Mouse (Mus musculus) midbrain, embryonic 11.5 days (tissue): Measurements from ENCODE around the gene Tssk6. TPM values are rescaled to one million over a fixed set of nuclear protein-coding genes. Genes with fewer than 3 reads are reported as not detected.

Source experiments
- ATAC-seq: fragments of 200-750 bp; cut with Nextera tagmentation; 2 replicates; pipeline ENCODE4 v1.8.0; 2017; ENCODE audit warnings: moderate TSS enrichment, moderate library complexity; ENCODE audit not compliant: low FRiP score
- DNase-seq: peaks from one replicate; pipeline ENCODE4 v3.0.0; 2015; ENCODE audit warnings: low spot score; ENCODE audit errors: missing footprints
- H3K27ac ChIP-seq: fragments of 300-500 bp; sonication (generic); 2 replicates; pipeline ENCODE4 v1.5.1; 2014; ENCODE audit warnings: low read depth, low read length
- H3K27me3 ChIP-seq: fragments of 300-500 bp; sonication (generic); 2 replicates; pipeline ENCODE4 v1.6.1; 2014; ENCODE audit warnings: mild to moderate bottlenecking, low read length, moderate library complexity, mixed read lengths; ENCODE audit not compliant: control insufficient read depth, insufficient read depth
- H3K36me3 ChIP-seq: fragments of 300-500 bp; sonication (generic); 2 replicates; pipeline ENCODE4 v1.6.1; 2014; ENCODE audit warnings: mild to moderate bottlenecking, low read length, moderate library complexity, mixed read lengths; ENCODE audit not compliant: control insufficient read depth, insufficient read depth
- H3K4me1 ChIP-seq: fragments of 300-500 bp; sonication (generic); 2 replicates; pipeline ENCODE4 v1.6.1; 2014; ENCODE audit warnings: low read length; ENCODE audit not compliant: control insufficient read depth, insufficient read depth
- H3K4me2 ChIP-seq: fragments of 300-500 bp; sonication (generic); 2 replicates; pipeline ENCODE4 v1.6.1; 2014; ENCODE audit warnings: mild to moderate bottlenecking, moderate library complexity
- H3K4me3 ChIP-seq: fragments of 300-500 bp; sonication (generic); 2 replicates; pipeline ENCODE4 v1.5.1; 2014; ENCODE audit warnings: low read depth, low read length
- H3K9ac ChIP-seq: fragments of 300-500 bp; sonication (generic); 2 replicates; pipeline ENCODE4 v1.6.1; 2014; ENCODE audit warnings: low read length
- H3K9me3 ChIP-seq: fragments of 300-500 bp; sonication (generic); 2 replicates; pipeline ENCODE4 v1.6.1; 2016; ENCODE audit warnings: low read length; ENCODE audit not compliant: control insufficient read depth
- WGBS: fragments of 180-500 bp; shearing (Covaris S2); extraction: QIAGEN DNeasy Blood & Tissue Kit; methylation state at CpG from one replicate; pipeline ENCODE4 v1.1.7; 2014; 5-methylcytosine and 5-hydroxymethylcytosine counted together
- polyA plus RNA-seq: library from polyadenylated mRNA; unstranded; fragments of >200 nt; fragmentation: Nextera tagmentation; extraction: Ambion mirVana; gene quantifications from 2 replicates; pipeline ENCODE4 v1.2.1, GENCODE M21; 2014

Gene Tssk6
- polyA plus RNA-seq, 1 experiment from 2014 or later = 3.4 TPM

DNA sequence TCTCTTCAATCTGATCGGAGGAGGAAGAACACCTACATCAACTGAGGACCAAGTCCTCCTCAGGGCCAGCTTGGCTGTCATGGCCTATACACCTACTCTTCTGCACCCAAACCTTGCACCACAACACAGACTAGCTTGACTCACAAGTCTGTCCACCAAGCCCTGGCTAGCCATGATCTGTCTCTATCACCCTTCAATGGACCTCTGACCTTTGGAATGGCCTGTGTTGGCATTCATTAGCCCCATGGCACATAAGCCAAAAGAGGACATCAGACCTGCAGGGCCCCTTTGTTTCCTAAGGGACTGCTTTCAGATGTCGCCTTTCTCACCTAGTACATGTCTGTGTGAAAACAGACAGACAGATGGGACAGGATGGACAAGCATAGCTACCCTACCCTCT, 19.2 kb downstream of the Tssk6 start:
- Histone ChIP-seq H3K9me3 (no peaks in the 10 kb centered on the region), H3K27me3 (no peaks in the 10 kb centered on the region), H3K4me3 (no peak overlapping the region), H3K4me1 (peaks cover 16% of the 10 kb centered on the region), H3K9ac (peak overlapping the region; percentile 35), H3K27ac (peak overlapping the region; percentile 42), H3K36me3 (0 out of 2 replicates have a peak, but pooled peaks cover 2% of the 10 kb centered on the region), H3K4me2 (no peak overlapping the region)
- ATAC-seq = no peak
- WGBS = 92% methylated on average over 2 of the region's 2 CpGs
- DNase-seq = no peak

DNA sequence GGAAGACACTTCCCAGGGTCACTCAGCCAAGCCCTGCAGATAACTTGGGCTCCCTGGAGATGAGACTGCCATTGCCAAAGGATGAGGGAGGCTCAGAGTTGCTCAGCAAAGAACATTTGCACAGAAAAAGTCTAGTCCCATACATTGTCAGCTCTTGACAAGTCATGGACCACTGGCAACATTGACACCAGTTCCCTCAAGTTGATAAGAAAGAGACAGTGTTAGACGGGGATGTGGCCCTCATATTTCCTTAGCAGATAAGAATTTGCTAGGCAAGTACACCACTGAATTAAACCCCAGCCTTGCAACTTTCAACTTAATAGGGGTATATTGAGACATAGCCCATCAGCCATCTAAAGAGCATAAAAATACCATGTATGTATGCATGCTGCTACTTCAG, 22.0 kb downstream of the Tssk6 start:
- ATAC-seq (no peak), DNase-seq (no peak)
- WGBS = 87% methylated on average over 1 of the region's 1 CpGs
- no peak overlapping the region for H3K4me3 ChIP-seq
- H3K4me2 ChIP-seq = no peak overlapping the region
- H3K9me3 ChIP-seq = no peaks in the 10 kb centered on the region
- no peak overlapping the region for H3K9ac ChIP-seq
- no peak overlapping the region for H3K27ac ChIP-seq
- H3K4me1 ChIP-seq = peaks cover 16% of the 10 kb centered on the region
- no peaks in the 10 kb centered on the region for H3K27me3 ChIP-seq
- H3K36me3 ChIP-seq = no peaks in the 10 kb centered on the region; the same call in 1 of the 2 replicates

DNA sequence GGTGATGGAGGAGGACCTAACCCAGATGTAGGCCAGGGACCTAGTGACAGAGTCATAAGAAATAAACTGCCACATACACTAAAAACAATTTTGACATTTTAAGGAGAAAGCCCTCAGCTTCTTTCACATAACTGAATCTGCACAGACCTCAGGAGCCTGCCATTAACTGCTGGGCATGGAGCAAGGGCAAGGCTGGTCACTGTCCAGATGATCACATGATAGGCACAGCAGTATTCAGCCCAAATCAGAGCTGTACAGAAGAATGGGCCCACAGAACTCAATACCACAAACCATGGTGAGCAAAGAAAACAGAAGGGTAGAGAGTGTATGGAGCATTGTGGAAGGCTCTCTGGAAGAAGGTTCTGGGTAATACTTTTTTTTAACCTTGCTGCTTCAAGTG, 24.9 kb downstream of the Tssk6 start:
- H3K27ac ChIP-seq = no peak overlapping the region
- H3K9ac ChIP-seq = no peak overlapping the region
- H3K4me2 ChIP-seq = no peak overlapping the region
- DNase-seq = no peak
- H3K4me3 ChIP-seq = no peak overlapping the region
- H3K9me3 ChIP-seq = no peaks in the 10 kb centered on the region
- no peaks in the 10 kb centered on the region for H3K4me1 ChIP-seq
- no peaks in the 10 kb centered on the region; the same call in 1 of the 2 replicates for H3K36me3 ChIP-seq
- H3K27me3 ChIP-seq = no peaks in the 10 kb centered on the region
- ATAC-seq = no peak

DNA sequence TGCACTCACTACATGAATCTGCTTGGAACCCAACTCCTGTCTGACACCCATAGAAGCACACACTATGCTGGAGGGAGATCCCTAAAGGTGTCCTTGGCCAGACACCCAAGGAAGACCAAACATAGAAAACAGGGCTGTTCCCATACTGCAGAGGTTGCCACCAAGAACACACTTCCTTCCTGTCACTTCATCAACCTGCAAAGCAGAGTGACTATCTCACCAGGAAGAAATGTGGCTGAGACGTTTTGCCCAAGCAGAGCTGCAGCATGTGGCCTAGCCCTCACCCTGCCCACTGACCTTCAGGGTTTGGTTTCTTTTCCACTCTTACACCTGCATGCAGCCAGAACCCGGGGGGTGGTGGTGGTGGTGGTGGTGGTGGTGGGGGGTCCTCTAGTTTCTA, 31.8 kb downstream of the Tssk6 start:
- Histone ChIP-seq H3K4me3 (no peak overlapping the region), H3K27me3 (no peaks in the 10 kb centered on the region), H3K36me3 (peaks cover 8% of the 10 kb centered on the region; the same call in 1 of the 2 replicates), H3K9ac (no peak overlapping the region), H3K4me2 (no peak overlapping the region), H3K4me1 (no peaks in the 10 kb centered on the region), H3K27ac (no peak overlapping the region), H3K9me3 (no peaks in the 10 kb centered on the region)
- DNase-seq (no peak), ATAC-seq (no peak)
- 89% methylated on average over 2 of the region's 2 CpGs for WGBS

DNA sequence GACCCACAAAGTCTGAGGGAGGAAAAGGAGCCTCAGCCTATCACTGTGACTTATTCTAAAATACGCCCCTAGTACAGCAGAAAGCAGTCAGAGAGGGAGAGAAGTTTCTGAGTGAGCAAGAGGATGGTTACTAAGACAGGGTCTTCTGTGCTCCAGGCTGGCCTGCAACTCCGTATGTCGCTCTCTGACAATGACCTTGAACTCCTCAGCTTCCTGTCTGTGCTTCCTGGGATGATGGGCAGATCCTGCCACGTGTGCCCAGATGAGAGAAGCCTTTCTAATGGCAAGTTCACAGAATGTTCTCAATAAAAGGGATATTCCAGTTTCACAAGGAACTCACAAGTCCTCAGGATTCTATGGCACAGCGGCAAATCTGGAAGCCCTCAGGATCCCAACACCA, 32.6 kb downstream of the Tssk6 start:
- DNase-seq (no peak), ATAC-seq (no peak)
- no peak overlapping the region for H3K4me2 ChIP-seq
- no peak overlapping the region for H3K27ac ChIP-seq
- H3K9ac ChIP-seq = no peak overlapping the region
- H3K36me3 ChIP-seq = peaks cover 8% of the 10 kb centered on the region; the same call in 1 of the 2 replicates
- no peaks in the 10 kb centered on the region for H3K27me3 ChIP-seq
- no peak overlapping the region for H3K4me3 ChIP-seq
- H3K9me3 ChIP-seq = no peaks in the 10 kb centered on the region
- WGBS = 87% methylated on average over 5 of the region's 5 CpGs
- H3K4me1 ChIP-seq = no peaks in the 10 kb centered on the region

DNA sequence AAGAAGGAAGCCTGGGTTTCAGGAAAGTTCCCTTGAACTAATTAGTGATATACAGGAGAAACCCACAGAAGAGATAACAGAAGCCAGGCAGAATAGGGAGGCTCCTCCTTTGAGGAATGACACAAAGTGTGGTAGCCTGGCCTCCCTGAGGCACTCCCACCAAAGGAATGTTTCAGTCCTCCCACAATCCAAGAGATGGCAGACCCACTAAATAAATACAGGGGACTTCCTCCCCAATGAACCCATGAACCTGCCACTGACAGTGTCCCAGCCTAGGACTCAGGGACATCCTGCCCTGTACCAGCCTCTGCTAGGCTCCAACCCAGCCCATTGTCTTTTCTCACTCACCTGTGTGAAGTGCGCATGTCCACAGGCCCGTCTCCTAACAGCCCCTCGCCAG, 33.4 kb downstream of the Tssk6 start:
- Histone ChIP-seq H3K4me3 (no peak overlapping the region), H3K4me2 (no peak overlapping the region), H3K9ac (no peak overlapping the region), H3K27me3 (no peaks in the 10 kb centered on the region), H3K4me1 (no peaks in the 10 kb centered on the region), H3K27ac (no peak overlapping the region), H3K36me3 (peaks cover 8% of the 10 kb centered on the region; the same call in 1 of the 2 replicates), H3K9me3 (no peaks in the 10 kb centered on the region)
- no peak for ATAC-seq
- 91% methylated on average over 3 of the region's 3 CpGs for WGBS
- no peak for DNase-seq

DNA sequence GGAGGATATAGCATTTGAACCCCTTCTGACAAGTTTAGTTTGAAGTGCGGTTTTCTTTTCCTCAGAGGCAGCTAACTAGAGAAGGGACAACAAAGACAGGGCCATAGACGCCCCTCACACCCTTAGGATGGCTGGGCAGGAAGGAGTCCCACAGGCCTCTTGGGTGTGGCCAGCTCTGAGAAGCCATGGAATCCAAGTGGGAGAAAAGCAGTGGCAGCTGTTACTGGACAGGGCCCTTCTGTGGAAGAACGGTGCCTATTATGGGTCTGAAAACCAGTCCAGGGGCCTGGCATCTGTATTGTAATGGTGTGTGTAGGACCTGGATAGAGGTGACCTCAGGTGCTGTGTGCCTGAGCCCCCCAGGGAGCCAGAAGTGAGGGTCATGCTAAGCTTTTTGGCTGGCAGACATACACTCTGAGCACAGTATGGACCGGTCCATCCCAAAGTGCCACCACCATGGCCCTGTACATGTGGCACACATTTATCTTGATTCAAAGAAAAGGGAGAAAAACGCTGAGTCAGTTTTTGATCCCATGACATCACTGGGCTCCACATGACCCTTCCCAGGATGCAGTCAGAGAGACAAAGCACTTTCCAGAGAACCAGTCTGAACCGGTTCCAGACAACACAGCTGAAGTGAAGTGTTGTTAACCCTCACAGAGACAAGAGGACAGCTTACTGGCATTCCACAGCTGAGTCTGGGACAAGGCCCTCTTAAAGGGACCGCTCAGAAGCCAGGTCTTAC, 34.2 kb downstream of the Tssk6 start:
- Histone ChIP-seq H3K4me1 (no peaks in the 10 kb centered on the region), H3K4me2 (no peak overlapping the region), H3K9me3 (no peaks in the 10 kb centered on the region), H3K4me3 (no peak overlapping the region), H3K9ac (no peak overlapping the region), H3K27me3 (no peaks in the 10 kb centered on the region), H3K27ac (no peak overlapping the region), H3K36me3 (peaks cover 8% of the 10 kb centered on the region; the same call in 1 of the 2 replicates)
- 65% methylated on average over 7 of the region's 7 CpGs for WGBS
- peak; percentile 74 for ATAC-seq
- peak; percentile 88 for DNase-seq

DNA sequence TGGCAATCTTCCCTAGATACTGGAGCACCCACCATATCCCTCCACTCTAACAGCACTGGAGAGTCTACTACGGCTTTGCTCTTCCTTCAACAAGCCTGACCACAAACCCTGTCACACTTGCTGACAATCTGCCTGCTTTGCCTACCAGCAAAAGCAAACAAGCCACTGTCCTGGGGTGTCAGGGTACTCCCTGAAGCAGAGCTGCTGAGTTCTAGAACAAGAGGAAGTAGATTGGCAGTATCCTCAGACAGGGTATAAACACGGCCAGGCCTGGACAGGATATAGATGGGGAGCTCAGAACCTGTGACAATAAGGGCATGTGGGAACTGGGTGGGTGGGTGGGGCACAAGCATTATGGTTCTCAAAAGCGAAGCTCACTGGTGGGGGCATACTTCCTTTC, 35.5 kb downstream of the Tssk6 start:
- DNase-seq = no peak
- no peak overlapping the region for H3K9ac ChIP-seq
- ATAC-seq = no peak
- no peaks in the 10 kb centered on the region for H3K4me1 ChIP-seq
- no peaks in the 10 kb centered on the region for H3K27me3 ChIP-seq
- peaks cover 8% of the 10 kb centered on the region; the same call in 1 of the 2 replicates for H3K36me3 ChIP-seq
- no peak overlapping the region for H3K27ac ChIP-seq
- no peak overlapping the region for H3K4me2 ChIP-seq
- no peak overlapping the region for H3K4me3 ChIP-seq
- no peaks in the 10 kb centered on the region for H3K9me3 ChIP-seq
- 87% methylated on average over 3 of the region's 3 CpGs for WGBS

DNA sequence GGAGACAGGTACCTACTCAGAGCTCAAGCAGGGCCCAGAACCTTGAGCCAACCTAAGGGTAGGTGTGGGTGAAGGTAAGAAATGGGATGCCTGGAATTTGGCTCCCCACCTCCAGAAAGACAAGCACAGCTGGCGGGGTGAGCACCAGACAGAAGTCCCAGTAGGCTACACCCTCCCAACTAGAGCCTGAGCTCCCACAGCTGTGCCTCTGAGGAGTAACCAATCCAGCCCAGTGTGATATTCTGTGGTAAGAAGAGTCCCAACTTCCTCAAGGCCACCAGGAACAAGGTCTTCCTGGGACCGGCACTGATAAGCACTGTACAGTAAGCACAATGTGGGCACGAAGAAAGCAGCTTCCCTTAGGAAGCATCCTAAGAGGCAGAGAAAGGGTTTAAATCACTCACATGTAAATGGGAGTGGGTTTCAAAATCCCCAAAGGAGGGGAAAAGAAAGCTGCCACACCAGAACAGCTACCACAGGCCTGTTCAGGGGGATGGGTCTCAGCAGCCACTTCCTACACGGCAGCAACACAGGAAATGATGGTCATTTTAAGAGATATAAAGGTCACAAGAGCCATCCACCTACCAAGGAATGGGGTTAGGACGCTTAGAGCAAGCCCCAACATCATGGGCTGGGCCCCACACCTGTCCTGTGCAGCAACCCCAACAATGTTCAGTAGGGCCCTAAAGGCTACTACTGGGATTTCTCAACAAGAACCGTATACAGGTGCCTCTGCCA, 36.4 kb downstream of the Tssk6 start:
- Histone ChIP-seq H3K36me3 (peaks cover 8% of the 10 kb centered on the region; the same call in 1 of the 2 replicates), H3K9me3 (no peaks in the 10 kb centered on the region), H3K4me3 (no peak overlapping the region), H3K4me2 (no peak overlapping the region), H3K27ac (no peak overlapping the region), H3K9ac (no peak overlapping the region), H3K27me3 (no peaks in the 10 kb centered on the region), H3K4me1 (no peaks in the 10 kb centered on the region)
- DNase-seq (no peak), ATAC-seq (no peak)
- WGBS = 90% methylated on average over 6 of the region's 6 CpGs
